Mouse (Mus musculus) E14TG2a.4 (cell line): ENCODE measurements around the gene Grcc10.

Experiments used
- CTCF ChIP-seq: conservative IDR thresholded peaks from 2 replicates; pipeline ENCODE4 v1.5.1; 2014; ENCODE audit warnings: low read length
- NANOG ChIP-seq: IDR thresholded peaks from 2 replicates; pipeline ENCODE4 v1.6.1; 2014; ENCODE audit warnings: borderline replicate concordance, low read length, mixed read lengths

DNA sequence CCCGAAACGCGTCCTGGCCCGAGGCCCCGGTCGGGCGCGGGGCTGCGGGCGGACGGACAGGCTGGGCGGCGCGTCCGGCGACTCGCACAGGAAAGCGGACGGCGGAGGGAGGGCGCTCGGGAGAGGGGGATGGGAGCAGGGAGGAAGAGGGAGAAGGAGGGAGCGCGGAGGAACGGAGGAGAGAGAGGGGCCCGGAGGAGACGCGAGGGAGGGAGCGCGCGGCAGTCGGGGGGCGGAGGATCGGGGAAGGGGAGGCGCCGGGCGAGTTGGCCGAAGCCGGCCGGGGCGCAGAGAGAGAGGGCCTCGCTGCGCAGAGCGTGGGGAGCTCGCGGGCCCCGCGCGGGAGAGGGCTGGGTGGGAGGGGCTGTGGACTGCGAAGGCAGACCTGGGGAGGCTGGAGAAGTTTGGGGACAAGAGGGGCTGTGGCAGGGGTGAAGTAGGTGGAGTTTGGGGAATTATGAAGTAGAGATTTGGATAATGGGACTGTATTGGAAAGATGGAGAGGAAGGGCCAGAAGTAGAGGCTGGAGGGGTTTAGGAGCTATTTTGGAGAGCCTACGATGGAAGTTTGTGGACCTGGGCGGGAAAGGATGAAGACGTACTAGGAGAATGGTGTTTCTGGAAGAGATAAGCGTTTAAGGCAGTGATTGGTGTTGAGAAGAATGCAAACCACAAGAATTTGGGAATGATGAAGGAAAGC is 15.6 kb upstream of the Grcc10 start:
- TF ChIP-seq CTCF (no peak), NANOG (no peak)
